Mouse (Mus musculus) forebrain, embryonic 10.5 days (tissue): ENCODE measurements around the gene E2f1. TPM values are rescaled to one million over a fixed set of nuclear protein-coding genes. Genes with fewer than 3 reads are reported as not detected.

ENCODE experiments used
- DNase-seq: peaks from one replicate; pipeline ENCODE4 v3.0.0-alpha.2; 2017; ENCODE audit warnings: low spot score; ENCODE audit errors: extremely low spot score
- H3K27ac ChIP-seq: fragments of 300-500 bp; sonication (generic); 2 replicates; pipeline ENCODE4 v1.5.1; 2016; ENCODE audit warnings: mild to moderate bottlenecking
- H3K27me3 ChIP-seq: fragments of 300-500 bp; sonication (generic); 2 replicates; pipeline ENCODE4 v1.6.1; 2016; ENCODE audit warnings: mild to moderate bottlenecking; ENCODE audit not compliant: poor library complexity, severe bottlenecking
- H3K36me3 ChIP-seq: fragments of 300-500 bp; sonication (generic); replicated peaks from 2 replicates; pipeline ENCODE4 v1.6.1; 2016; ENCODE audit warnings: mild to moderate bottlenecking, moderate library complexity
- H3K4me1 ChIP-seq: fragments of 300-500 bp; sonication (generic); 2 replicates; pipeline ENCODE4 v1.6.1; 2016
- H3K4me3 ChIP-seq: fragments of 300-500 bp; sonication (generic); 2 replicates; pipeline ENCODE4 v1.5.1; 2016; ENCODE audit warnings: mild to moderate bottlenecking, moderate library complexity
- H3K9me3 ChIP-seq: fragments of 300-500 bp; sonication (generic); 2 replicates; pipeline ENCODE4 v1.6.1; 2016; ENCODE audit warnings: mild to moderate bottlenecking, moderate library complexity
- WGBS: fragments of 180-500 bp; shearing (Covaris S2); methylation state at CpG from one replicate; pipeline ENCODE4 v1.1.7; 2016; 5-methylcytosine and 5-hydroxymethylcytosine counted together
- polyA plus RNA-seq: library from polyadenylated mRNA; unstranded; fragments of >200 nt; fragmentation: Nextera tagmentation; extraction: Ambion mirVana; gene quantifications from 2 replicates; pipeline ENCODE4 v1.2.1, GENCODE M21; 2016

Gene E2f1
- polyA plus RNA-seq, 1 experiment from 2014 or later: 28.6 TPM

GRCm38 (mm10) chr2:154558264-154559039 is 11.2 kb downstream of the E2f1 start, which contains the start of gene Necab3:
TSS of gene Necab3 (minus strand) at chr2:154558890.
- peak within 1 kb of the TSS; percentile 47 for H3K4me3 ChIP-seq
- peak; percentile 54 for DNase-seq
- peak within 1 kb of the TSS; percentile 70 for H3K27ac ChIP-seq
- peaks cover 41% of the 10 kb centered on the region for H3K36me3 ChIP-seq
- H3K4me1 ChIP-seq: peaks cover 42% of the 10 kb centered on the region
- no peaks in the 10 kb centered on the region for H3K9me3 ChIP-seq
- H3K27me3 ChIP-seq: peaks cover 30% of the 10 kb centered on the region
- 3% methylated on average over 34 of the region's 34 CpGs for WGBS

GRCm38 (mm10) chr2:154557184-154557832 is 12.4 kb downstream of the E2f1 start:
- Histone ChIP-seq H3K4me3 (no peak overlapping the region), H3K27me3 (peaks cover 42% of the 10 kb centered on the region), H3K9me3 (no peaks in the 10 kb centered on the region), H3K27ac (peak overlapping the region; percentile 70; the same call in 1 of the 2 replicates), H3K4me1 (peaks cover 50% of the 10 kb centered on the region), H3K36me3 (peaks cover 30% of the 10 kb centered on the region)
- DNase-seq: no peak
- WGBS: 60% methylated on average over 5 of the region's 5 CpGs

DNA sequence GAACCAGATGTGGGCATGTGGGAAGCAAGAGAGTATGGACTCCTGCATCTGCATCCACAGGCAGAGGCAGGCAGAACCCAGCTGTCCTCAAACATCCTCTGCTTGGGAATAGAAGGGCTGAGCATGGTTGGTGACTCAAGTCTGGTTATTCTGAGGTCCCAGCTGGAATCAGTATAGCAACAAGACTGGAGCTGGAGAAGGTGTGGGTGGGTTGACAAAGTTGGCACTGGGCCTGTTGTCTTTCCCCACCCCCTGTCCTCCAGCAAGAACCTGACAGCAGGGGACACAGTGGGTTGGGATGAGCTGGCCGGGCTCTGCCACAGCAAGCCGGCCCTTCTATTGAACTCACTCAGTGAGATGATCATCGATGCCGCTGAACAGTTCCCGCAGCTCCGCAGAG is 14.5 kb downstream of the E2f1 start:
- Histone ChIP-seq H3K4me1 (peaks cover 59% of the 10 kb centered on the region), H3K27me3 (peaks cover 62% of the 10 kb centered on the region), H3K27ac (no peak overlapping the region), H3K36me3 (peaks cover 9% of the 10 kb centered on the region), H3K9me3 (no peaks in the 10 kb centered on the region), H3K4me3 (no peak overlapping the region)
- DNase-seq: no peak
- WGBS: 88% methylated on average over 6 of the region's 6 CpGs

GRCm38 (mm10) chr2:154552424-154552907 is 17.2 kb downstream of the E2f1 start:
- peaks cover 74% of the 10 kb centered on the region for H3K27me3 ChIP-seq
- H3K4me3 ChIP-seq: peak overlapping the region; percentile 31

GRCm38 (mm10) chr2:154551927-154552326 is 17.8 kb downstream of the E2f1 start:
- peaks cover 50% of the 10 kb centered on the region for H3K4me1 ChIP-seq
- DNase-seq: no peak
- H3K36me3 ChIP-seq: no peaks in the 10 kb centered on the region
- WGBS: 39% methylated on average over 21 of the region's 21 CpGs
- H3K9me3 ChIP-seq: no peaks in the 10 kb centered on the region
- H3K4me3 ChIP-seq: peak overlapping the region; percentile 31
- peak overlapping the region; percentile 1; the same call in 1 of the 2 replicates for H3K27ac ChIP-seq
- peaks cover 71% of the 10 kb centered on the region for H3K27me3 ChIP-seq

More at GRCm38 (mm10) chr2:154552424-154552907, 17.2 kb downstream of the E2f1 start:
- 28% methylated on average over 27 of the region's 27 CpGs for WGBS
- Histone ChIP-seq H3K4me1 (peaks cover 55% of the 10 kb centered on the region), H3K36me3 (no peaks in the 10 kb centered on the region), H3K27ac (peak overlapping the region; percentile 32; the same call in 1 of the 2 replicates), H3K9me3 (no peaks in the 10 kb centered on the region)
- peak; percentile 64 for DNase-seq

DNA sequence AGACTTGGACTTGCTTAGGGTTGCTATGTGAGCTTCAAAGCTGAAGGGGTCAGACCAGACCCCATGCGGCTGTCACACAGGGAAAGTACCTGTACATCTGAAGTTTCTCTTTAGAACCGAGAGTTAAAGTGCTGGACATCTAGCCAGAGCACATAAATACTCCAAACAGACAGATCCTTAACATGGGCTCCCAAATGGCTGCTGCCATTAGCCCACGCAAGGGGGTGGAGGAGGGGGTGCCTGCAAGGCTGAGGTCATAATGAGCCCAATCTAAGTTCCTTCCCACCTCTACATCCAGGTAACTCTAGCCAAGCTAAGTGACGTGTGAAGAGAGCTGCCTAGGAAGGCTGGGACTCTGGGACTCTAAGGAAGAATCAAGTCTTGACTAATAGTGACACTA is 18.2 kb downstream of the E2f1 start, which contains the start of gene Actl10:
TSS of gene Actl10 (plus strand) at position 301 of the 400 bp plus-strand sequence.
- WGBS: 83% methylated on average over 4 of the region's 4 CpGs
- H3K27me3 ChIP-seq: peaks cover 70% of the 10 kb centered on the region
- peaks cover 45% of the 10 kb centered on the region for H3K4me1 ChIP-seq
- no peak for DNase-seq
- H3K27ac ChIP-seq: peak within 1 kb of the TSS; percentile 32; the same call in 1 of the 2 replicates
- peak within 1 kb of the TSS; percentile 31 for H3K4me3 ChIP-seq
- H3K9me3 ChIP-seq: no peaks in the 10 kb centered on the region
- 0 out of 2 replicates have a peak, but pooled peaks cover 2% of the 10 kb centered on the region for H3K36me3 ChIP-seq

DNA sequence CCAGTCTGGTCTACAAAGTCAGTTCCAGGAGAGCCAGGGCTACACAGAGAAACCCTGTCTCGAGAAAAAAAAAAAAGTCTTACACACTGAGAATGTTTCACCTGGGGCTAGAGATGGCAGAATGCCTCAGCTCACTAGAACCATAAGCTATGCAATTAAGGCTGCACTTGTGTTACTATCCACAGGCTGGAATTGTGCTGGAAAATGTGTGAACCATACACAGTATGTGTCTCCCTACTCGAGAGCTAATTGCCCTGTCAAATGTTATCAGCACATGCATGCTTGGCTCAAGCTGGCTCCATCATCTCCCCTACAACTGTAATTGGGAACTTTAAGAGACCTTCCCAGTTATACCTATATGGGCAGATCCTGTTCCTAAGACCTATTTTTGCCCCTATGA is 18.8 kb downstream of the E2f1 start:
- WGBS: 90% methylated on average over 2 of the region's 2 CpGs
- H3K27me3 ChIP-seq: peaks cover 70% of the 10 kb centered on the region
- no peak overlapping the region for H3K4me3 ChIP-seq
- DNase-seq: no peak
- H3K27ac ChIP-seq: no peak overlapping the region
- H3K4me1 ChIP-seq: peaks cover 41% of the 10 kb centered on the region
- no peaks in the 10 kb centered on the region for H3K9me3 ChIP-seq
- 0 out of 2 replicates have a peak, but pooled peaks cover 3% of the 10 kb centered on the region for H3K36me3 ChIP-seq

- Histone ChIP-seq H3K27ac (peak overlapping the region; percentile 85), H3K27me3 (peaks cover 65% of the 10 kb centered on the region), H3K9me3 (no peaks in the 10 kb centered on the region), H3K36me3 (0 out of 2 replicates have a peak, but pooled peaks cover 3% of the 10 kb centered on the region), H3K4me1 (peaks cover 36% of the 10 kb centered on the region), H3K4me3 (peak overlapping the region; percentile 62)
- no peak for DNase-seq
- 16% methylated on average over 20 of the region's 20 CpGs for whole genome bisulfite sequencing
Observed at GRCm38 (mm10) chr2:154549886-154550189, 19.9 kb downstream of the E2f1 start.

DNA sequence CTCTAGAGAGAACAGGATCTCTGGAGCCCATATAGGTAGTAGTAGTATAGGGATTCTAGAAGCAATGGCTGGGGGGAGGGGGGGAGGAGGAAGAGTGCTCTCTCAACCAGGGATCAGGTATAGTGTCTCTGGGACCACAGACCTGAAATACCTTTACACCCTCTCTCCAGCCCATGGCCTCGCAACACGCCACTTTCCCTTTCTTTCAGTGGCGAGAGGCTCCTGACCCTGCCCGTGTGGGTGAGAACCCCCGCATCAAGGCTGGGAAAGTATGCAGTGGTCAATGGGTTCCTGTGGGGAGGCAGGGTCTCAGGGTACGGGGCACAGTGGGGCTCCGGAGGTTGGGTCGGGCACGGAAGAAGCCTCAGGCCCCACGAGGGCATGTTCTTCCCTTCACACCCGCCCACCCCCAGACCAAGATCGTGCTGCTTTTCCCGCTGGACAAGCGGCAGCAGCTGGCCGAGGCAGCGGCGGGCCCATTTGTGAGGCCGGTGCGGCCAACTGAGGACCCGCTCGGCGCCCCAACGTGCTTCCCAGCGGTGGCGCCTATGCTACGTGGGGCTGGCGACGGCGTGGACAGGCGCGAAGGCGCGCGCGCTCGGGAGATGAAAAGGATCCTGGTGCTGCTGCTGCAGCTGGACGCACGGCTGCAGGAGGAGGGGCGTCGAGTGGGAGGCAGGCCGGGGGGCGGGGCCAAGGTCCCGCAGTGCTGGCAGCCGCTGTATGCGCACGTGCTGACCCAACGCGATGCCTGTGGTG is 20.4 kb downstream of the E2f1 start:
- DNase-seq: peak; percentile 80
- H3K36me3 ChIP-seq: 0 out of 2 replicates have a peak, but pooled peaks cover 3% of the 10 kb centered on the region
- H3K4me1 ChIP-seq: peaks cover 36% of the 10 kb centered on the region
- peaks cover 59% of the 10 kb centered on the region for H3K27me3 ChIP-seq
- 3% methylated on average over 45 of the region's 48 CpGs for WGBS
- peak overlapping the region; percentile 85 for H3K27ac ChIP-seq
- H3K4me3 ChIP-seq: peak overlapping the region; percentile 62
- no peaks in the 10 kb centered on the region for H3K9me3 ChIP-seq

DNA sequence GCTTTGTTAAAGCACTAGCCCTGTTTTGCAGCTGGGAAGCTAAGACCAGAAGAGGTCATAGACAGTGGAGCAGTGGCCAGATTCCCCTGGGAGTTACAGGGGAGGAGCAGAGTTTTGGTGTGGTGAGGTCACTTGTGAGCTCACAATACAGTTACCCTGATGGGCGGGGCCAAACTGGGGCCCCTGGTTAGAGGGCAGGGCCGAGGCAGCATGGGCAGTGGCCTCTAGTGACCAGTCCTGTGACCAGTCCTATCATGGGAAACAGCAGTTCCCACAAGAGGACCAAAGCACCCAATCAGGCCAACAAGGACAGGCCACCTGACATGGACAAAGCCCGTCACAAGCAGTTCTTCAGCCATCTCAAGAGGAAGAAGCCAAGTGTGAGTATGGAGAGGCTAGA is 21.0 kb downstream of the E2f1 start:
- Histone ChIP-seq H3K4me1 (peaks cover 36% of the 10 kb centered on the region), H3K27me3 (peaks cover 54% of the 10 kb centered on the region), H3K27ac (0 out of 2 replicates have a peak overlapping the region, but pooled peaks have one; percentile 40), H3K36me3 (0 out of 2 replicates have a peak, but pooled peaks cover 3% of the 10 kb centered on the region), H3K9me3 (no peaks in the 10 kb centered on the region), H3K4me3 (peak overlapping the region; percentile 62)
- DNase-seq: peak; percentile 47
- WGBS: 31% methylated on average over 3 of the region's 3 CpGs

DNA sequence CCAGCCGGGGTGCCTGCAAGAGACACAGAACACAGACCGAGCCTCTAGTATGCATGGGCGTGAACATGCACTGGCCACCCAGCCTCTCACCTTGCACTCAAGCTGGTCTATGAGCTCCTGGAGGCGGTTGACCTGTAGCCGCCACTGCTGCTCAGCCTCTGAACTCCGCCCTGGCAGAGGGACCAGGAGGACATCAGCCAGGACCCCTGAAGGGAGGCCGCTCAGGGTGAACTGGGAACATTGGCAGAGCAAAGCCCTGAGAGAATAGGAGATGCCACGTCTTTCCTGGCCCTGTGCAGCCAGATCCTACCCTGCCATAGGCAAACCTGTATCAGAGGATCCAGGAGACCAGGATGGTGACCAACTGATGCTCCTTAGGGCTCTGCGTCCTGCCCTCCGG is 23.0 kb downstream of the E2f1 start, which contains the start of gene 1700003F12Rik:
TSS of gene 1700003F12Rik (plus strand) at position 375 of the 400 bp plus-strand sequence.
- DNase-seq: no peak
- Histone ChIP-seq H3K4me3 (no peak within 1 kb of the TSS), H3K27ac (no peak within 1 kb of the TSS), H3K4me1 (peaks cover 22% of the 10 kb centered on the region), H3K36me3 (0 out of 2 replicates have a peak, but pooled peaks cover 3% of the 10 kb centered on the region), H3K9me3 (no peaks in the 10 kb centered on the region), H3K27me3 (peaks cover 35% of the 10 kb centered on the region)
- WGBS: 93% methylated on average over 10 of the region's 10 CpGs
